Mouse (Mus musculus) testis, adult 2 months (tissue): ENCODE measurements around the gene Prss53.
"Not testable (repeated sequence)": the region's sequence is repeated elsewhere in the genome, so short reads cannot be mapped to it uniquely, and the experiment has no call there.

Experiments
- CTCF ChIP-seq: fragments of 200-500 bp; IDR thresholded peaks from 2 replicates; pipeline ENCODE4 v1.5.1; 2012; ENCODE audit warnings: low read depth, mild to moderate bottlenecking, inconsistent platforms, low read length, moderate library complexity; ENCODE audit not compliant: control insufficient read depth, insufficient read depth, insufficient replicate concordance
- POLR2A ChIP-seq: fragments of 200-500 bp; IDR thresholded peaks from 2 replicates; pipeline ENCODE4 v1.6.1; 2012; ENCODE audit warnings: low read depth, mild to moderate bottlenecking, inconsistent platforms, low read length, moderate library complexity; ENCODE audit not compliant: control insufficient read depth

- TF ChIP-seq CTCF, POLR2A: not testable (repeated sequence)
Measured at GRCm38 (mm10) chr7:127840031-127840430, 50.7 kb downstream of the Prss53 start.
